Mouse (Mus musculus) kidney, embryonic 14.5 days (tissue): ENCODE data around the gene Pde1a. TPM values are rescaled to one million over a fixed set of nuclear protein-coding genes. Genes with fewer than 3 reads are reported as not detected.
A peak's percentile ranks its signal among the peaks of the same experiment; 100 is the strongest.

Experiments
- ATAC-seq: fragments of 200-750 bp; cut with Nextera tagmentation; 2 replicates; pipeline ENCODE4 v1.8.0; 2017; ENCODE audit warnings: moderate number of reproducible peaks, mild to moderate bottlenecking, moderate TSS enrichment, moderate library complexity; ENCODE audit not compliant: low FRiP score, low TSS enrichment
- H3K27ac ChIP-seq: fragments of 300-500 bp; sonication (generic); 2 replicates; pipeline ENCODE4 v1.5.1; 2014; ENCODE audit warnings: low read depth, mild to moderate bottlenecking, low read length, moderate library complexity, mixed read lengths
- H3K27me3 ChIP-seq: fragments of 300-500 bp; sonication (generic); 2 replicates; pipeline ENCODE4 v1.6.1; 2014; ENCODE audit warnings: mild to moderate bottlenecking, low read length; ENCODE audit not compliant: control insufficient read depth, insufficient read depth
- H3K36me3 ChIP-seq: fragments of 300-500 bp; sonication (generic); 2 replicates; pipeline ENCODE4 v1.6.1; 2014; ENCODE audit warnings: low read length, mixed read lengths; ENCODE audit not compliant: control insufficient read depth, insufficient read depth
- H3K4me1 ChIP-seq: fragments of 300-500 bp; sonication (generic); 2 replicates; pipeline ENCODE4 v1.6.1; 2014; ENCODE audit warnings: low read length, mixed read lengths; ENCODE audit not compliant: control insufficient read depth, insufficient read depth
- H3K4me2 ChIP-seq: fragments of 300-500 bp; sonication (generic); replicated peaks from 2 replicates; pipeline ENCODE4 v1.6.1; 2014; ENCODE audit warnings: low read depth, mild to moderate bottlenecking, low read length
- H3K4me3 ChIP-seq: fragments of 300-500 bp; sonication (generic); 2 replicates; pipeline ENCODE4 v1.5.1; 2014; ENCODE audit warnings: mild to moderate bottlenecking, low read length
- H3K9ac ChIP-seq: fragments of 300-500 bp; sonication (generic); 2 replicates; pipeline ENCODE4 v1.6.1; 2014; ENCODE audit warnings: low read depth, mild to moderate bottlenecking, low read length, moderate library complexity
- H3K9me3 ChIP-seq: fragments of 300-500 bp; sonication (generic); 2 replicates; pipeline ENCODE4 v1.6.1; 2016; ENCODE audit warnings: low read length; ENCODE audit not compliant: control insufficient read depth
- WGBS: fragments of 180-500 bp; shearing (Covaris S2); extraction: QIAGEN DNeasy Blood & Tissue Kit; methylation state at CpG from one replicate; pipeline ENCODE4 v1.1.7; 2014; 5-methylcytosine and 5-hydroxymethylcytosine counted together
- polyA plus RNA-seq: library from polyadenylated mRNA; unstranded; fragments of >200 nt; fragmentation: Nextera tagmentation; extraction: Ambion mirVana; gene quantifications from 2 replicates; pipeline ENCODE4 v1.2.1, GENCODE M21; 2014

Pde1a gene
- polyA plus RNA-seq, 1 experiment from 2014 or later = 20.2 TPM

- H3K36me3 ChIP-seq = no peaks in the 10 kb centered on the region
- H3K27ac ChIP-seq = no peak overlapping the region
- H3K9me3 ChIP-seq = no peaks in the 10 kb centered on the region
- no peak for ATAC-seq
- 90% methylated on average over 1 of the region's 1 CpGs for WGBS
- no peak overlapping the region for H3K9ac ChIP-seq
- H3K27me3 ChIP-seq = no peaks in the 10 kb centered on the region
- no peaks in the 10 kb centered on the region for H3K4me1 ChIP-seq
- no peak overlapping the region for H3K4me3 ChIP-seq
- no peak overlapping the region for H3K4me2 ChIP-seq
These were observed 103.7 kb downstream of the Pde1a start for GRCm38 (mm10) chr2:80025597-80025996.

- WGBS = 86% methylated on average over 1 of the region's 1 CpGs
- H3K4me3 ChIP-seq = no peak overlapping the region
- H3K9me3 ChIP-seq = no peaks in the 10 kb centered on the region
- no peaks in the 10 kb centered on the region for H3K4me1 ChIP-seq
- no peak overlapping the region for H3K9ac ChIP-seq
- H3K27me3 ChIP-seq = no peaks in the 10 kb centered on the region
- no peak overlapping the region for H3K4me2 ChIP-seq
- H3K27ac ChIP-seq = no peak overlapping the region
- ATAC-seq = no peak
- H3K36me3 ChIP-seq = no peaks in the 10 kb centered on the region
These were observed 104.2 kb downstream of the Pde1a start for GRCm38 (mm10) chr2:80025038-80025437.

- WGBS = 91% methylated on average over 3 of the region's 3 CpGs
- ATAC-seq = no peak
- H3K4me3 ChIP-seq = no peak overlapping the region
- H3K9ac ChIP-seq = no peak overlapping the region
- H3K27ac ChIP-seq = no peak overlapping the region
- H3K36me3 ChIP-seq = no peaks in the 10 kb centered on the region
- H3K27me3 ChIP-seq = no peaks in the 10 kb centered on the region
- H3K9me3 ChIP-seq = no peaks in the 10 kb centered on the region
- no peak overlapping the region for H3K4me2 ChIP-seq
- no peaks in the 10 kb centered on the region for H3K4me1 ChIP-seq
These were observed 115.1 kb downstream of the Pde1a start for GRCm38 (mm10) chr2:80014161-80014560.

GRCm38 (mm10) chr2:80013060-80013459 lies 116.2 kb downstream of the Pde1a start:
- Histone ChIP-seq H3K9me3 (no peaks in the 10 kb centered on the region), H3K9ac (no peak overlapping the region), H3K27me3 (no peaks in the 10 kb centered on the region), H3K4me1 (no peaks in the 10 kb centered on the region), H3K27ac (no peak overlapping the region), H3K4me2 (no peak overlapping the region), H3K36me3 (no peaks in the 10 kb centered on the region), H3K4me3 (no peak overlapping the region)
- WGBS = 38% methylated on average over 4 of the region's 4 CpGs
- peak; percentile 68; the same call in 1 of the 2 replicates for ATAC-seq

GRCm38 (mm10) chr2:79999168-79999567 lies 130.1 kb downstream of the Pde1a start:
- H3K27me3 ChIP-seq = no peaks in the 10 kb centered on the region
- WGBS = 87% methylated on average over 3 of the region's 3 CpGs

GRCm38 (mm10) chr2:79998460-79998859 lies 130.8 kb downstream of the Pde1a start:
- H3K4me3 ChIP-seq = no peak overlapping the region
- WGBS = 66% methylated on average over 2 of the region's 2 CpGs
- no peak overlapping the region for H3K4me2 ChIP-seq
- H3K4me1 ChIP-seq = no peaks in the 10 kb centered on the region
- H3K27me3 ChIP-seq = no peaks in the 10 kb centered on the region
- H3K9me3 ChIP-seq = no peaks in the 10 kb centered on the region
- H3K36me3 ChIP-seq = no peaks in the 10 kb centered on the region
- H3K9ac ChIP-seq = no peak overlapping the region
- ATAC-seq = no peak
- H3K27ac ChIP-seq = no peak overlapping the region

More at GRCm38 (mm10) chr2:79999168-79999567, 130.1 kb downstream of the Pde1a start:
- no peak overlapping the region for H3K4me3 ChIP-seq
- H3K9ac ChIP-seq = no peak overlapping the region
- no peaks in the 10 kb centered on the region for H3K36me3 ChIP-seq
- no peak for ATAC-seq
- H3K27ac ChIP-seq = no peak overlapping the region
- no peak overlapping the region for H3K4me2 ChIP-seq
- no peaks in the 10 kb centered on the region for H3K9me3 ChIP-seq
- no peaks in the 10 kb centered on the region for H3K4me1 ChIP-seq

GRCm38 (mm10) chr2:79991642-79992041 lies 137.6 kb downstream of the Pde1a start:
- Histone ChIP-seq H3K27ac (no peak overlapping the region), H3K4me1 (no peaks in the 10 kb centered on the region), H3K27me3 (no peaks in the 10 kb centered on the region), H3K9ac (no peak overlapping the region), H3K9me3 (no peaks in the 10 kb centered on the region), H3K4me2 (no peak overlapping the region), H3K36me3 (no peaks in the 10 kb centered on the region), H3K4me3 (no peak overlapping the region)
- ATAC-seq = no peak
- WGBS = 62% methylated on average over 6 of the region's 6 CpGs

- H3K27ac ChIP-seq = peak overlapping the region; percentile 0; the same call in 1 of the 2 replicates
- 69% methylated on average over 4 of the region's 4 CpGs for WGBS
- no peak for ATAC-seq
These were observed 145.5 kb downstream of the Pde1a start for GRCm38 (mm10) chr2:79983778-79984177.

GRCm38 (mm10) chr2:79983222-79983632 lies 146.0 kb downstream of the Pde1a start:
- ATAC-seq = peak; percentile 73; the same call in 1 of the 2 replicates

More at GRCm38 (mm10) chr2:79983778-79984177, 145.5 kb downstream of the Pde1a start:
- Histone ChIP-seq H3K4me3 (no peak overlapping the region), H3K36me3 (no peaks in the 10 kb centered on the region), H3K9me3 (no peaks in the 10 kb centered on the region), H3K9ac (no peak overlapping the region), H3K4me2 (no peak overlapping the region), H3K4me1 (no peaks in the 10 kb centered on the region), H3K27me3 (no peaks in the 10 kb centered on the region)

More at GRCm38 (mm10) chr2:79983222-79983632, 146.0 kb downstream of the Pde1a start:
- Histone ChIP-seq H3K9ac (no peak overlapping the region), H3K27me3 (no peaks in the 10 kb centered on the region), H3K4me1 (no peaks in the 10 kb centered on the region), H3K4me2 (no peak overlapping the region), H3K36me3 (no peaks in the 10 kb centered on the region), H3K9me3 (no peaks in the 10 kb centered on the region), H3K27ac (no peak overlapping the region), H3K4me3 (no peak overlapping the region)
- 33% methylated on average over 9 of the region's 9 CpGs for WGBS
